Comparison of ENCODE assay signal across 13 mouse cellular contexts in the genomic region with DNA sequence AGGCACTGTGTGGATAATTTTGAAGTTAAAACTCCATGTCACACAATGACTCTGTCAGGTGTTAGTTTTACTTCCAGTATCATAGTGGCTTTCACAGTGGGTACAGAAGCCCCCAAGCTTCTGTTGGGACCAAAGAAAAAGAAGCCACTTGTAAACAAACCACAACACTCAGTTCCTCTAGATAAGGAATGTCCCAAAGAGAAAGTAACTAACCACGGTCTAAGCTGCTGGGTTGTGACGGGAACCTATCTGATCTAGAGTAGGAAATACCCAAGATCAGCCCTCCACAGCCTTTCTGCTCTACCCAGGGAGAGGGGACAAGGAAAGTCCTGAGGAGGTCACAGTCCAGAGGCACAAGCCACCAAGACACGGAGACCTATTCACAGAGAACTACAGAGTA.
DNase-seq lines count a peak whose midpoint lies in the region; ATAC-seq and TF ChIP-seq lines count a peak whose summit lies in the region.
"Had no signal": no experiment of that assay in that cellular context is flagged by ENCODE, and none has a peak within 500 bp of the region (broad histone marks: within the 10 kb centered on the region; RNA-seq: fewer than 3 reads in every experiment).

No protein-coding gene starts in this region.

- H3K4me1 ChIP-seq in kidney, embryonic 15.5 days: 0 out of 2 replicates have a peak, but pooled peaks cover 4% of the 10 kb centered on the region
- peaks cover 4% of the 10 kb centered on the region for H3K4me1 ChIP-seq in bone marrow, adult 2 months (ENCODE audit: control insufficient read depth, insufficient read depth, low read length)
- peaks cover 34% of the 10 kb centered on the region for H3K4me1 ChIP-seq in liver, embryonic 12.5 days
- peaks cover 3% of the 10 kb centered on the region; the same call in 1 of the 2 replicates for H3K4me1 ChIP-seq in stomach, embryonic 15.5 days

- no peaks in the 10 kb centered on the region for H3K9me3 ChIP-seq in kidney, embryonic 15.5 days (replicated peaks)
- H3K9me3 ChIP-seq in liver, embryonic 12.5 days (replicated peaks): no peaks in the 10 kb centered on the region
- no peaks in the 10 kb centered on the region for H3K9me3 ChIP-seq in stomach, embryonic 15.5 days
- H3K9me3 ChIP-seq: embryonic facial prominence, embryonic 15.5 days; limb, embryonic 10.5 days; neural tube, embryonic 12.5 days had no signal

- ATAC-seq in kidney, embryonic 15.5 days (replicated peaks; ENCODE audit: low FRiP score): no peak
- peak; percentile 77 for ATAC-seq in liver, embryonic 12.5 days
- 0 out of 2 replicates have a peak, but pooled peaks have one; percentile 14 for ATAC-seq in stomach, embryonic 15.5 days (ENCODE audit: insufficient read depth, low FRiP score, low read depth)
- no peak for ATAC-seq in activated CD4-positive, CD25-positive, alpha-beta regulatory T cell, adult 4 months

- H3K4me3 ChIP-seq in kidney, embryonic 15.5 days (replicated peaks): no peak overlapping the region
- H3K4me3 ChIP-seq in bone marrow, adult 2 months (replicated peaks; ENCODE audit: control insufficient read depth, low read depth, low read length): peak overlapping the region; percentile 39
- H3K4me3 ChIP-seq in liver, embryonic 12.5 days: 0 out of 2 replicates have a peak overlapping the region, but pooled peaks have one; percentile 2
- H3K4me3 ChIP-seq in stomach, embryonic 15.5 days (replicated peaks): no peak overlapping the region
- H3K4me3 ChIP-seq: embryonic facial prominence, embryonic 15.5 days; limb, embryonic 10.5 days; neural tube, embryonic 12.5 days had no signal

- no peak for TF ChIP-seq CTCF in bone marrow, adult 2 months (IDR thresholded peaks at IDR 0.05; ENCODE audit: control insufficient read depth, insufficient read depth, low read length)

- H3K4me2 ChIP-seq in kidney, embryonic 15.5 days: no peak overlapping the region
- H3K4me2 ChIP-seq in liver, embryonic 12.5 days: peak overlapping the region; percentile 40
- H3K4me2 ChIP-seq in stomach, embryonic 15.5 days: no peak overlapping the region
- H3K4me2 ChIP-seq: embryonic facial prominence, embryonic 15.5 days; neural tube, embryonic 12.5 days had no signal

- no peak overlapping the region for H3K9ac ChIP-seq in kidney, embryonic 15.5 days
- no peak overlapping the region for H3K9ac ChIP-seq in liver, embryonic 12.5 days
- no peak overlapping the region for H3K9ac ChIP-seq in stomach, embryonic 15.5 days
- H3K9ac ChIP-seq: embryonic facial prominence, embryonic 15.5 days; neural tube, embryonic 12.5 days had no signal

- H3K36me3 ChIP-seq in kidney, embryonic 15.5 days: no peaks in the 10 kb centered on the region
- no peaks in the 10 kb centered on the region for H3K36me3 ChIP-seq in liver, embryonic 12.5 days
- no peaks in the 10 kb centered on the region for H3K36me3 ChIP-seq in stomach, embryonic 15.5 days
- H3K36me3 ChIP-seq: embryonic facial prominence, embryonic 15.5 days; limb, embryonic 10.5 days; neural tube, embryonic 12.5 days had no signal

- H3K27ac ChIP-seq in kidney, embryonic 15.5 days: 0 out of 2 replicates have a peak overlapping the region, but pooled peaks have one; percentile 9
- peak overlapping the region; percentile 84 for H3K27ac ChIP-seq in bone marrow, adult 2 months (ENCODE audit: control insufficient read depth, insufficient read depth, low read depth, low read length, poor library complexity)
- 0 out of 2 replicates have a peak overlapping the region, but pooled peaks have one; percentile 2 for H3K27ac ChIP-seq in liver, embryonic 12.5 days
- no peak overlapping the region for H3K27ac ChIP-seq in stomach, embryonic 15.5 days
- H3K27ac ChIP-seq: embryonic facial prominence, embryonic 15.5 days; limb, embryonic 10.5 days; macrophage; neural tube, embryonic 12.5 days had no signal

- DNase-seq in kidney, postnatal 4 days: no peak
- no peak for DNase-seq in spleen, adult 18-20 months
- DNase-seq: cerebellum, adult 9-11 months; right cerebral cortex, adult 18-20 months had no signal

- WGBS in kidney, embryonic 15.5 days: 70% methylated on average over 3 of the region's 3 CpGs
- 3% methylated on average over 3 of the region's 3 CpGs for WGBS in bone marrow, adult 2 months
- WGBS in liver, embryonic 12.5 days (ENCODE audit: insufficient replicate concordance): 13% methylated on average over 3 of the region's 3 CpGs
- 48% methylated on average over 3 of the region's 3 CpGs for WGBS in stomach, embryonic 15.5 days

- no peak for TF ChIP-seq POLR2A in bone marrow, adult 2 months (IDR thresholded peaks at IDR 0.05; ENCODE audit: borderline replicate concordance, control insufficient read depth, low read depth, low read length)

- H3K27me3 ChIP-seq in kidney, embryonic 15.5 days: no peaks in the 10 kb centered on the region
- no peaks in the 10 kb centered on the region for H3K27me3 ChIP-seq in liver, embryonic 12.5 days (replicated peaks)
- no peaks in the 10 kb centered on the region for H3K27me3 ChIP-seq in stomach, embryonic 15.5 days (replicated peaks)
- H3K27me3 ChIP-seq: embryonic facial prominence, embryonic 15.5 days; neural tube, embryonic 12.5 days had no signal

Comparison
In these comparisons a context has a peak if more than half of its experiments do, and no peak if none do; other contexts are left out.
1. ATAC-seq: peak in liver, embryonic 12.5 days (single experiment) and stomach, embryonic 15.5 days (single experiment); none in kidney, embryonic 15.5 days (single experiment) and activated CD4-positive, CD25-positive, alpha-beta regulatory T cell, adult 4 months (single experiment).
2. H3K4me3 ChIP-seq: peak in bone marrow, adult 2 months (single experiment) and liver, embryonic 12.5 days (single experiment); none in kidney, embryonic 15.5 days (single experiment) and stomach, embryonic 15.5 days (single experiment).